Comparison of ENCODE assay signal across 9 mouse cellular contexts in the genomic region with DNA sequence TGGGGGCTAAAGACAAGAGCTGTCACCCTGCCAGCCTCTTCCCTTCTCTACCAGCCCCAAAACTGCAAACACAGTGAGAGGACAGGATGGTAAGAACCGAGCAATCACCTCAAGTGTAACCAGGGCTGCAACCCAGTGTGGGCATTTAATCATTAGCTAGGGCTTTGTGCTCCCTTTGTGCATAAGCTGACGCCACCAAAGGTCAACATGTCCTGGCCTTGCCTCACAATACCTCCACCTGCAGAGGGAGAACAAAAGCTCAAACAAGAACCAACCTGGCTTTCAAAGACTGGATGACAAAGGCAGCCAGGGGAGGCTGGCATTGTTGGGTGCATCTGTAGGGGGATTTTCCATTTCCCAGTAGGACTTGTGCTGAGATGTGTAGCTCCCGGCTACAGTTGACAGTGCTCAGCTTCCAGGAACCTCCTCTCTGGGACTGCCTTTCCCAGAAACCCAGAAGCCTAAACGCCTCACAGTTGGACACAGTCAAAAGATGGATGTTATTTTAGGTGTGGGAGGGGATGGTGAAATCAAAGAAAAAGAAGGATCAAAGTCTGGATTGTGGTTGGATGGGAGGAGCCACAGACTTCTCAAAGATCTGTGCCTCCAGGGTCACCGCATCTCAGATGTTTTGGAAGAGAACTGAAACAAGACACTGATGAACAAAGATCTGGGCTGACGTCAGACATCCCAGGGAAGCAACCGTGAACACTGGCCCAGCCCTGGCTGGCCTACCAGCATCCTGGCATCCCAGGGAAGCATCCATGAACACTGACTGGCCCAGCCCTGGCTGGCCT.
A peak's percentile ranks its signal among the peaks of the same experiment; 100 is the strongest.
DNase-seq lines count a peak whose midpoint lies in the region; ATAC-seq and TF ChIP-seq lines count a peak whose summit lies in the region.
"Had no signal": no experiment of that assay in that cellular context is flagged by ENCODE, and none has a peak within 500 bp of the region (broad histone marks: within the 10 kb centered on the region; RNA-seq: fewer than 3 reads in every experiment).

No protein-coding gene starts in this region.

- H3K4me3 ChIP-seq in lung, embryonic 15.5 days = no peak overlapping the region
- H3K4me3 ChIP-seq in stomach, embryonic 14.5 days (ENCODE audit: low read depth, low read length) = no peak overlapping the region
- H3K4me3 ChIP-seq in gastrocnemius, adult 2 months = no peak overlapping the region

- no peaks in the 10 kb centered on the region for H3K9me3 ChIP-seq in lung, embryonic 15.5 days
- no peaks in the 10 kb centered on the region for H3K9me3 ChIP-seq in stomach, embryonic 14.5 days (ENCODE audit: control insufficient read depth, low read depth, low read length)

- peaks cover 27% of the 10 kb centered on the region for H3K4me1 ChIP-seq in lung, embryonic 15.5 days
- peaks cover 17% of the 10 kb centered on the region; the same call in 1 of the 2 replicates for H3K4me1 ChIP-seq in stomach, embryonic 14.5 days (ENCODE audit: control insufficient read depth, insufficient read depth, low read length)

- ATAC-seq in lung, embryonic 15.5 days (ENCODE audit: borderline replicate concordance, extremely low read depth, low FRiP score, low TSS enrichment) = peak; percentile 60; the same call in 1 of the 2 replicates
- ATAC-seq in stomach, embryonic 14.5 days (ENCODE audit: insufficient number of reproducible peaks, insufficient read depth, low FRiP score, low read depth) = peak; percentile 82

- TF ChIP-seq CTCF in gastrocnemius, adult 2 months (IDR thresholded peaks at IDR 0.05) = no peak

- no peak overlapping the region for H3K9ac ChIP-seq in lung, embryonic 15.5 days
- no peak overlapping the region for H3K9ac ChIP-seq in stomach, embryonic 14.5 days (replicated peaks; ENCODE audit: low read depth, low read length)

- 35% methylated on average over 7 of the region's 7 CpGs for WGBS in lung, embryonic 15.5 days
- 45% methylated on average over 7 of the region's 7 CpGs for WGBS in stomach, embryonic 14.5 days

- no peak overlapping the region for H3K4me2 ChIP-seq in lung, embryonic 15.5 days
- no peak overlapping the region for H3K4me2 ChIP-seq in stomach, embryonic 14.5 days (replicated peaks; ENCODE audit: low read depth, low read length)

- intact Hi-C loops in gastrocnemius, adult 2 months (cut with DNase I) = no loop called here

- peak overlapping the region; percentile 53; the same call in 1 of the 2 replicates for H3K27ac ChIP-seq in lung, embryonic 15.5 days
- H3K27ac ChIP-seq in stomach, embryonic 14.5 days (ENCODE audit: low read length) = peak overlapping the region; percentile 85
- H3K27ac ChIP-seq in gastrocnemius, adult 2 months = no peak overlapping the region

- DNase-seq in lung, postnatal 14 days = no peak
- DNase-seq in fat pad, adult 2 months (ENCODE audit: extremely low read depth, low read depth, low spot score) = peak; percentile 64
- peak; percentile 77 for DNase-seq in kidney, postnatal 14 days
- no peak for DNase-seq in c-Kit-positive CD71-positive TER-119-positive erythroid progenitor cells, embryonic 14.5 days (ENCODE audit: low spot score)
- DNase-seq in gastrocnemius, adult 2 months = no peak
- no peak for DNase-seq in adipocyte (ENCODE audit: low spot score)

- H3K36me3 ChIP-seq in lung, embryonic 15.5 days = no peaks in the 10 kb centered on the region
- H3K36me3 ChIP-seq in stomach, embryonic 14.5 days (ENCODE audit: control insufficient read depth, insufficient read depth, low read length) = 0 out of 2 replicates have a peak, but pooled peaks cover 4% of the 10 kb centered on the region
- H3K36me3 ChIP-seq: G1E had no signal

- no peaks in the 10 kb centered on the region for H3K27me3 ChIP-seq in lung, embryonic 15.5 days
- H3K27me3 ChIP-seq in stomach, embryonic 14.5 days (ENCODE audit: control insufficient read depth, insufficient read depth, low read length) = no peaks in the 10 kb centered on the region

Comparison
In these comparisons a context has a peak if more than half of its experiments do, and no peak if none do; other contexts are left out.
1. DNase-seq: peak in fat pad, adult 2 months (single experiment) and kidney, postnatal 14 days (single experiment); none in lung, postnatal 14 days (single experiment), c-Kit-positive CD71-positive TER-119-positive erythroid progenitor cells, embryonic 14.5 days (single experiment), gastrocnemius, adult 2 months (single experiment) and adipocyte (single experiment).